Mouse (Mus musculus): Measurements from ENCODE around the gene Pin4. TPM values are rescaled to one million over a fixed set of nuclear protein-coding genes. Genes with fewer than 3 reads are reported as not detected.

Pin4 gene
- polyA plus RNA-seq (2012; ENCODE audit: insufficient read depth, low replicate concordance) = 9.7 TPM in 1 of 2 replicates, not detected in the other

- peaks cover 26% of the 10 kb centered on the region for H3K36me3 ChIP-seq (replicated peaks; ENCODE audit: low read length)
- H3K4me3 ChIP-seq (replicated peaks) = peak within 1 kb of the TSS; percentile 95
- H3K9me3 ChIP-seq = no peaks in the 10 kb centered on the region
- H3K27me3 ChIP-seq (replicated peaks) = peaks cover 7% of the 10 kb centered on the region
- peaks cover 8% of the 10 kb centered on the region for H3K4me1 ChIP-seq
- TF ChIP-seq FLI1 (IDR thresholded peaks at IDR 0.05; ENCODE audit: low read length) (no peak), GATA1 (IDR thresholded peaks at IDR 0.05; ENCODE audit: borderline replicate concordance, low read length) (no peak)
These were observed at the start of gene Pin4 for GRCm38 (mm10) chrX:102119042-102119864. TSS of gene Pin4 (plus strand) at chrX:102119447.

- H3K36me3 ChIP-seq (replicated peaks; ENCODE audit: low read length) = no peaks in the 10 kb centered on the region
- H3K4me3 ChIP-seq (replicated peaks) = peak within 1 kb of the TSS; percentile 92
- H3K27me3 ChIP-seq (replicated peaks) = peaks cover 86% of the 10 kb centered on the region
- H3K9me3 ChIP-seq = peaks cover 7% of the 10 kb centered on the region; the same call in 1 of the 2 replicates
- TF ChIP-seq GATA1 (IDR thresholded peaks at IDR 0.05; ENCODE audit: borderline replicate concordance, low read length) (no peak), FLI1 (IDR thresholded peaks at IDR 0.05; ENCODE audit: low read length) (no peak)
- peaks cover 31% of the 10 kb centered on the region for H3K4me1 ChIP-seq
These were observed 48.4 kb upstream of the Pin4 start, which contains the start of gene Rtl5 for GRCm38 (mm10) chrX:102070591-102071471. TSS of gene Rtl5 (minus strand) at chrX:102071304.

- Histone ChIP-seq H3K27me3 (replicated peaks) (peaks cover 86% of the 10 kb centered on the region), H3K4me1 (peaks cover 25% of the 10 kb centered on the region), H3K36me3 (replicated peaks; ENCODE audit: low read length) (no peaks in the 10 kb centered on the region), H3K4me3 (replicated peaks) (peak overlapping the region; percentile 92), H3K9me3 (peaks cover 7% of the 10 kb centered on the region; the same call in 1 of the 2 replicates)
- TF ChIP-seq FLI1 (IDR thresholded peaks at IDR 0.05; ENCODE audit: low read length) = no peak
- TF ChIP-seq GATA1 (IDR thresholded peaks at IDR 0.05; ENCODE audit: borderline replicate concordance, low read length) = no peak
These were observed 47.7 kb upstream of the Pin4 start for GRCm38 (mm10) chrX:102071517-102071916.

- Histone ChIP-seq H3K4me3 (replicated peaks) (no peak overlapping the region), H3K4me1 (peaks cover 25% of the 10 kb centered on the region), H3K27me3 (replicated peaks) (peaks cover 86% of the 10 kb centered on the region), H3K36me3 (replicated peaks; ENCODE audit: low read length) (no peaks in the 10 kb centered on the region), H3K9me3 (peaks cover 7% of the 10 kb centered on the region; the same call in 1 of the 2 replicates)
- TF ChIP-seq GATA1 (IDR thresholded peaks at IDR 0.05; ENCODE audit: borderline replicate concordance, low read length) (no peak), FLI1 (IDR thresholded peaks at IDR 0.05; ENCODE audit: low read length) (no peak)
These were observed 45.5 kb upstream of the Pin4 start for GRCm38 (mm10) chrX:102073605-102074325.

GRCm38 (mm10) chrX:102074435-102074834 is 44.8 kb upstream of the Pin4 start:
- H3K27me3 ChIP-seq (replicated peaks) = peaks cover 86% of the 10 kb centered on the region
- TF ChIP-seq FLI1 (IDR thresholded peaks at IDR 0.05; ENCODE audit: low read length) = no peak
- TF ChIP-seq GATA1 (IDR thresholded peaks at IDR 0.05; ENCODE audit: borderline replicate concordance, low read length) = no peak
- H3K9me3 ChIP-seq = peaks cover 7% of the 10 kb centered on the region; the same call in 1 of the 2 replicates
- H3K36me3 ChIP-seq (replicated peaks; ENCODE audit: low read length) = no peaks in the 10 kb centered on the region
- no peak overlapping the region for H3K4me3 ChIP-seq (replicated peaks)
- peaks cover 25% of the 10 kb centered on the region for H3K4me1 ChIP-seq

GRCm38 (mm10) chrX:102075158-102075557 is 44.1 kb upstream of the Pin4 start:
- Histone ChIP-seq H3K4me1 (peaks cover 25% of the 10 kb centered on the region), H3K4me3 (replicated peaks) (no peak overlapping the region), H3K27me3 (replicated peaks) (peaks cover 85% of the 10 kb centered on the region), H3K9me3 (peaks cover 7% of the 10 kb centered on the region; the same call in 1 of the 2 replicates), H3K36me3 (replicated peaks; ENCODE audit: low read length) (no peaks in the 10 kb centered on the region)
- TF ChIP-seq GATA1 (IDR thresholded peaks at IDR 0.05; ENCODE audit: borderline replicate concordance, low read length) (no peak), FLI1 (IDR thresholded peaks at IDR 0.05; ENCODE audit: low read length) (no peak)

GRCm38 (mm10) chrX:102076886-102077765 is 42.1 kb upstream of the Pin4 start:
- no peaks in the 10 kb centered on the region for H3K36me3 ChIP-seq (replicated peaks; ENCODE audit: low read length)
- H3K9me3 ChIP-seq = no peaks in the 10 kb centered on the region
- H3K27me3 ChIP-seq (replicated peaks) = peaks cover 77% of the 10 kb centered on the region
- TF ChIP-seq GATA1 (IDR thresholded peaks at IDR 0.05; ENCODE audit: borderline replicate concordance, low read length) = no peak
- no peak for TF ChIP-seq FLI1 (IDR thresholded peaks at IDR 0.05; ENCODE audit: low read length)
- no peak overlapping the region for H3K4me3 ChIP-seq (replicated peaks)
- peaks cover 11% of the 10 kb centered on the region for H3K4me1 ChIP-seq

- Histone ChIP-seq H3K27me3 (replicated peaks) (peaks cover 68% of the 10 kb centered on the region), H3K4me3 (replicated peaks) (no peak overlapping the region), H3K36me3 (replicated peaks; ENCODE audit: low read length) (no peaks in the 10 kb centered on the region), H3K9me3 (no peaks in the 10 kb centered on the region), H3K4me1 (no peaks in the 10 kb centered on the region)
- TF ChIP-seq GATA1 (IDR thresholded peaks at IDR 0.05; ENCODE audit: borderline replicate concordance, low read length) (no peak), FLI1 (IDR thresholded peaks at IDR 0.05; ENCODE audit: low read length) (no peak)
These were observed 38.2 kb upstream of the Pin4 start for GRCm38 (mm10) chrX:102081076-102081475.

Data from megakaryocyte, embryonic 14.5 days (primary cell).